Mouse (Mus musculus) testis, postnatal 10 days (tissue): ENCODE results near the gene Hoxa7.

Experiments used
- DNase-seq: peaks from one replicate; pipeline ENCODE4 v3.0.0; 2021; ENCODE audit warnings: low spot score

The Hoxa7 gene

GRCm38 (mm10) chr6:52239625-52240388 lies 18.2 kb upstream of the Hoxa7 start:
- peak; percentile 45 for DNase-seq

GRCm38 (mm10) chr6:52238976-52239375 lies 17.3 kb upstream of the Hoxa7 start:
- peak; percentile 34 for DNase-seq

GRCm38 (mm10) chr6:52238155-52238545 lies 16.5 kb upstream of the Hoxa7 start:
- peak; percentile 32 for DNase-seq

GRCm38 (mm10) chr6:52237346-52238154 lies 15.9 kb upstream of the Hoxa7 start:
- DNase-seq: peak; percentile 34

GRCm38 (mm10) chr6:52236806-52237205 lies 15.2 kb upstream of the Hoxa7 start:
- DNase-seq: peak; percentile 20

GRCm38 (mm10) chr6:52235866-52236265 lies 14.2 kb upstream of the Hoxa7 start:
- peak; percentile 31 for DNase-seq

- peak; percentile 36 for DNase-seq
Measured at GRCm38 (mm10) chr6:52235267-52235666, 13.6 kb upstream of the Hoxa7 start.

- DNase-seq: peak; percentile 41
Measured at GRCm38 (mm10) chr6:52234428-52235140, 12.9 kb upstream of the Hoxa7 start.

- peak; percentile 58 for DNase-seq
Measured at GRCm38 (mm10) chr6:52233546-52234427, 12.1 kb upstream of the Hoxa7 start.

- peak; percentile 41 for DNase-seq
Measured at GRCm38 (mm10) chr6:52232984-52233545, 11.4 kb upstream of the Hoxa7 start.

- peak; percentile 43 for DNase-seq
Measured at GRCm38 (mm10) chr6:52232568-52232965, 10.9 kb upstream of the Hoxa7 start.

GRCm38 (mm10) chr6:52231885-52232567 lies 10.4 kb upstream of the Hoxa7 start:
- no peak for DNase-seq

GRCm38 (mm10) chr6:52230516-52231165 lies 9.0 kb upstream of the Hoxa7 start, which contains the start of gene Hoxa9:
TSS of gene Hoxa9 (minus strand) at chr6:52231089.
- no peak for DNase-seq

- DNase-seq: no peak
Measured at GRCm38 (mm10) chr6:52229558-52230416, 8.1 kb upstream of the Hoxa7 start.

GRCm38 (mm10) chr6:52228475-52229465 lies 7.1 kb upstream of the Hoxa7 start:
- DNase-seq: no peak

- DNase-seq: no peak
Measured at GRCm38 (mm10) chr6:52227470-52228222, 6.0 kb upstream of the Hoxa7 start.
